Mouse (Mus musculus) bone marrow, adult 2 months (tissue): Measurements from ENCODE around the gene Rap1a. TPM values are rescaled to one million over a fixed set of nuclear protein-coding genes. Genes with fewer than 3 reads are reported as not detected.

ENCODE experiments used
- H3K27ac ChIP-seq: fragments of 200-500 bp; 2 replicates; pipeline ENCODE4 v1.5.1; 2012; ENCODE audit warnings: low read depth, mild to moderate bottlenecking, control low read depth, inconsistent platforms, low read length; ENCODE audit not compliant: control insufficient read depth, poor library complexity, insufficient read depth
- H3K4me1 ChIP-seq: fragments of 200-500 bp; 2 replicates; pipeline ENCODE4 v1.6.1; 2011; ENCODE audit warnings: low read length; ENCODE audit not compliant: control insufficient read depth, insufficient read depth
- H3K4me3 ChIP-seq: fragments of 200-500 bp; replicated peaks from 2 replicates; pipeline ENCODE3; 2011; ENCODE audit warnings: mild to moderate bottlenecking, low read depth, low read length, control low read depth; ENCODE audit not compliant: control insufficient read depth
- CTCF ChIP-seq: fragments of 200-500 bp; IDR thresholded peaks from 2 replicates; pipeline ENCODE4 v1.5.1; 2011; ENCODE audit warnings: low read length, control low read depth; ENCODE audit not compliant: control insufficient read depth, insufficient read depth
- POLR2A ChIP-seq: fragments of 200-500 bp; IDR thresholded peaks from 2 replicates; pipeline ENCODE4 v1.6.1; 2011; ENCODE audit warnings: low read depth, mild to moderate bottlenecking, control low read depth, low read length, borderline replicate concordance; ENCODE audit not compliant: control insufficient read depth
- WGBS: fragments of 180-500 bp; shearing (Covaris S2); methylation state at CpG from one replicate; pipeline ENCODE4 v1.1.7; 2018; 5-methylcytosine and 5-hydroxymethylcytosine counted together
- polyA plus RNA-seq: library from polyadenylated mRNA; stranded (reverse); fragments of >200 nt; gene quantifications from 2 replicates; pipeline ENCODE4 v1.2.4, GENCODE M21; 2011; ENCODE audit warnings: low replicate concordance; ENCODE audit not compliant: missing spikeins, insufficient read depth, insufficient read length

Rap1a gene
- polyA plus RNA-seq, 1 experiment: 91.9 TPM

- no peak overlapping the region for H3K4me3 ChIP-seq
- 71% methylated on average over 2 of the region's 2 CpGs for WGBS
Measured at GRCm38 (mm10) chr3:105746542-105746941, 54.6 kb downstream of the Rap1a start.

GRCm38 (mm10) chr3:105737666-105738065 lies 63.5 kb downstream of the Rap1a start:
- H3K4me1 ChIP-seq: no peaks in the 10 kb centered on the region
- H3K4me3 ChIP-seq: no peak overlapping the region
- TF ChIP-seq POLR2A: no peak
- no peak for TF ChIP-seq CTCF
- WGBS: 79% methylated on average over 3 of the region's 3 CpGs
- no peak overlapping the region for H3K27ac ChIP-seq

More at GRCm38 (mm10) chr3:105746542-105746941, 54.6 kb downstream of the Rap1a start:
- no peak for TF ChIP-seq CTCF
- no peak for TF ChIP-seq POLR2A
- Histone ChIP-seq H3K4me1 (no peaks in the 10 kb centered on the region), H3K27ac (no peak overlapping the region)

- Histone ChIP-seq H3K4me1 (no peaks in the 10 kb centered on the region), H3K27ac (no peak overlapping the region), H3K4me3 (no peak overlapping the region)
- 92% methylated on average over 7 of the region's 7 CpGs for WGBS
- TF ChIP-seq CTCF: no peak
- TF ChIP-seq POLR2A: no peak
Measured at GRCm38 (mm10) chr3:105737070-105737469, 64.1 kb downstream of the Rap1a start.

- Histone ChIP-seq H3K4me3 (no peak overlapping the region), H3K4me1 (no peaks in the 10 kb centered on the region), H3K27ac (no peak overlapping the region)
- TF ChIP-seq POLR2A (no peak), CTCF (no peak)
- WGBS: 77% methylated on average over 1 of the region's 1 CpGs
Measured at GRCm38 (mm10) chr3:105736148-105736547, 65.0 kb downstream of the Rap1a start.

- H3K27ac ChIP-seq: no peak overlapping the region
- no peaks in the 10 kb centered on the region for H3K4me1 ChIP-seq
- no peak overlapping the region for H3K4me3 ChIP-seq
- no peak for TF ChIP-seq CTCF
- no peak for TF ChIP-seq POLR2A
Measured at GRCm38 (mm10) chr3:105735285-105735684, 65.9 kb downstream of the Rap1a start.

- no peak overlapping the region for H3K4me3 ChIP-seq
- H3K27ac ChIP-seq: no peak overlapping the region
- TF ChIP-seq POLR2A: no peak
- TF ChIP-seq CTCF: no peak
- 94% methylated on average over 4 of the region's 4 CpGs for WGBS
- no peaks in the 10 kb centered on the region for H3K4me1 ChIP-seq
Measured at GRCm38 (mm10) chr3:105733538-105733937, 67.6 kb downstream of the Rap1a start.

GRCm38 (mm10) chr3:105732360-105732759 lies 68.8 kb downstream of the Rap1a start:
- WGBS: 85% methylated on average over 4 of the region's 4 CpGs
- H3K4me1 ChIP-seq: no peaks in the 10 kb centered on the region
- H3K27ac ChIP-seq: no peak overlapping the region
- no peak overlapping the region for H3K4me3 ChIP-seq
- TF ChIP-seq POLR2A: no peak
- no peak for TF ChIP-seq CTCF

GRCm38 (mm10) chr3:105726037-105726436 lies 75.1 kb downstream of the Rap1a start:
- TF ChIP-seq POLR2A: no peak
- peak; percentile 16; the same call in 1 of the 2 replicates for TF ChIP-seq CTCF
- no peaks in the 10 kb centered on the region for H3K4me1 ChIP-seq
- H3K27ac ChIP-seq: no peak overlapping the region
- 2% methylated on average over 1 of the region's 1 CpGs for WGBS
- no peak overlapping the region for H3K4me3 ChIP-seq

GRCm38 (mm10) chr3:105722510-105722909 lies 78.6 kb downstream of the Rap1a start:
- H3K4me3 ChIP-seq: no peak overlapping the region
- TF ChIP-seq POLR2A: no peak
- TF ChIP-seq CTCF: no peak
- H3K4me1 ChIP-seq: no peaks in the 10 kb centered on the region
- no peak overlapping the region for H3K27ac ChIP-seq
- 92% methylated on average over 3 of the region's 3 CpGs for WGBS
